Mouse (Mus musculus) liver, embryonic 13.5 days (tissue): ENCODE measurements around the gene Adamts16. TPM values are rescaled to one million over a fixed set of nuclear protein-coding genes. Genes with fewer than 3 reads are reported as not detected.

Experiments
- ATAC-seq: fragments of 200-750 bp; cut with Nextera tagmentation; 2 replicates; pipeline ENCODE4 v1.8.0; 2017; ENCODE audit warnings: low read depth, mild to moderate bottlenecking, moderate number of reproducible peaks, moderate library complexity
- DNase-seq: peaks from one replicate; pipeline ENCODE4 v3.0.0; 2022
- H3K27ac ChIP-seq: fragments of 300-500 bp; sonication (generic); 2 replicates; pipeline ENCODE4 v1.5.1; 2015; ENCODE audit warnings: moderate library complexity, mild to moderate bottlenecking, inconsistent platforms
- H3K27me3 ChIP-seq: fragments of 300-500 bp; sonication (generic); 2 replicates; pipeline ENCODE4 v1.6.1; 2015; ENCODE audit warnings: mild to moderate bottlenecking, inconsistent platforms
- H3K36me3 ChIP-seq: fragments of 300-500 bp; sonication (generic); 2 replicates; pipeline ENCODE4 v1.6.1; 2015; ENCODE audit warnings: mild to moderate bottlenecking, inconsistent platforms
- H3K4me1 ChIP-seq: fragments of 300-500 bp; sonication (generic); replicated peaks from 2 replicates; pipeline ENCODE4 v1.6.1; 2015; ENCODE audit warnings: inconsistent platforms
- H3K4me2 ChIP-seq: fragments of 300-500 bp; sonication (generic); 2 replicates; pipeline ENCODE4 v1.6.1; 2015; ENCODE audit warnings: inconsistent platforms, mild to moderate bottlenecking, moderate library complexity
- H3K4me3 ChIP-seq: fragments of 300-500 bp; sonication (generic); replicated peaks from 2 replicates; pipeline ENCODE4 v1.5.1; 2015; ENCODE audit warnings: mild to moderate bottlenecking, inconsistent platforms
- H3K9ac ChIP-seq: fragments of 300-500 bp; sonication (generic); 2 replicates; pipeline ENCODE4 v1.6.1; 2015; ENCODE audit warnings: mild to moderate bottlenecking, inconsistent platforms
- H3K9me3 ChIP-seq: fragments of 300-500 bp; sonication (generic); replicated peaks from 2 replicates; pipeline ENCODE4 v1.6.1; 2016; ENCODE audit warnings: inconsistent platforms
- WGBS: fragments of 180-500 bp; shearing (Covaris S2); methylation state at CpG from one replicate; pipeline ENCODE4 v1.1.7; 2015; ENCODE audit not compliant: insufficient replicate concordance; 5-methylcytosine and 5-hydroxymethylcytosine counted together
- polyA plus RNA-seq: library from polyadenylated mRNA; unstranded; fragments of >200 nt; fragmentation: Nextera tagmentation; extraction: Ambion mirVana; gene quantifications from 2 replicates; pipeline ENCODE4 v1.2.1, GENCODE M21; 2015

The Adamts16 gene
- polyA plus RNA-seq, 1 experiment from 2014 or later, result 0.09 TPM

GRCm38 (mm10) chr13:70760186-70760585 lies 81.4 kb downstream of the Adamts16 start:
- H3K4me3 ChIP-seq, result no peak overlapping the region
- no peaks in the 10 kb centered on the region for H3K36me3 ChIP-seq
- no peaks in the 10 kb centered on the region for H3K9me3 ChIP-seq
- DNase-seq (no peak), ATAC-seq (no peak)
- H3K9ac ChIP-seq, result no peak overlapping the region
- no peaks in the 10 kb centered on the region for H3K4me1 ChIP-seq
- H3K4me2 ChIP-seq, result no peak overlapping the region
- no peak overlapping the region for H3K27ac ChIP-seq
- no peaks in the 10 kb centered on the region for H3K27me3 ChIP-seq
- 85% methylated on average over 9 of the region's 9 CpGs for WGBS

- no peaks in the 10 kb centered on the region for H3K9me3 ChIP-seq
- 59% methylated on average over 14 of the region's 14 CpGs for WGBS
- no peak overlapping the region for H3K9ac ChIP-seq
- H3K4me3 ChIP-seq, result no peak overlapping the region
- no peaks in the 10 kb centered on the region for H3K4me1 ChIP-seq
- no peaks in the 10 kb centered on the region for H3K36me3 ChIP-seq
- no peaks in the 10 kb centered on the region for H3K27me3 ChIP-seq
- no peak for DNase-seq
- H3K27ac ChIP-seq, result no peak overlapping the region
- no peak overlapping the region for H3K4me2 ChIP-seq
- no peak for ATAC-seq
Observed at GRCm38 (mm10) chr13:70746294-70747008, 95.2 kb downstream of the Adamts16 start.

GRCm38 (mm10) chr13:70744416-70745038 lies 97.1 kb downstream of the Adamts16 start:
- no peak for ATAC-seq
- DNase-seq, result no peak
- WGBS, result 73% methylated on average over 5 of the region's 5 CpGs
- H3K27ac ChIP-seq, result no peak overlapping the region
- H3K4me2 ChIP-seq, result no peak overlapping the region
- H3K27me3 ChIP-seq, result no peaks in the 10 kb centered on the region
- H3K36me3 ChIP-seq, result no peaks in the 10 kb centered on the region
- H3K4me1 ChIP-seq, result no peaks in the 10 kb centered on the region
- no peaks in the 10 kb centered on the region for H3K9me3 ChIP-seq
- H3K4me3 ChIP-seq, result no peak overlapping the region
- H3K9ac ChIP-seq, result no peak overlapping the region

GRCm38 (mm10) chr13:70742693-70743092 lies 98.9 kb downstream of the Adamts16 start:
- Histone ChIP-seq H3K4me1 (no peaks in the 10 kb centered on the region), H3K4me2 (no peak overlapping the region), H3K9ac (no peak overlapping the region), H3K9me3 (no peaks in the 10 kb centered on the region), H3K27ac (no peak overlapping the region), H3K4me3 (no peak overlapping the region), H3K36me3 (no peaks in the 10 kb centered on the region), H3K27me3 (no peaks in the 10 kb centered on the region)
- DNase-seq (no peak), ATAC-seq (no peak)
- WGBS, result 65% methylated on average over 4 of the region's 4 CpGs

GRCm38 (mm10) chr13:70740281-70741240 lies 101.0 kb downstream of the Adamts16 start:
- Histone ChIP-seq H3K4me3 (no peak overlapping the region), H3K9me3 (no peaks in the 10 kb centered on the region), H3K4me1 (no peaks in the 10 kb centered on the region), H3K27ac (no peak overlapping the region), H3K9ac (no peak overlapping the region), H3K36me3 (no peaks in the 10 kb centered on the region), H3K27me3 (no peaks in the 10 kb centered on the region), H3K4me2 (no peak overlapping the region)
- no peak for DNase-seq
- ATAC-seq, result no peak
- WGBS, result 54% methylated on average over 17 of the region's 17 CpGs

GRCm38 (mm10) chr13:70738781-70739180 lies 102.8 kb downstream of the Adamts16 start:
- no peak for DNase-seq
- no peak overlapping the region for H3K9ac ChIP-seq
- no peak overlapping the region for H3K4me2 ChIP-seq
- H3K36me3 ChIP-seq, result no peaks in the 10 kb centered on the region
- H3K4me1 ChIP-seq, result no peaks in the 10 kb centered on the region
- no peaks in the 10 kb centered on the region for H3K9me3 ChIP-seq
- ATAC-seq, result no peak
- no peaks in the 10 kb centered on the region for H3K27me3 ChIP-seq
- H3K4me3 ChIP-seq, result no peak overlapping the region
- H3K27ac ChIP-seq, result no peak overlapping the region
- WGBS, result 75% methylated on average over 9 of the region's 9 CpGs

GRCm38 (mm10) chr13:70736409-70736808 lies 105.2 kb downstream of the Adamts16 start:
- no peaks in the 10 kb centered on the region for H3K27me3 ChIP-seq
- DNase-seq, result no peak
- no peaks in the 10 kb centered on the region for H3K9me3 ChIP-seq
- H3K27ac ChIP-seq, result no peak overlapping the region
- H3K36me3 ChIP-seq, result no peaks in the 10 kb centered on the region
- H3K9ac ChIP-seq, result no peak overlapping the region
- H3K4me3 ChIP-seq, result no peak overlapping the region
- ATAC-seq, result no peak
- 55% methylated on average over 4 of the region's 4 CpGs for WGBS
- H3K4me1 ChIP-seq, result no peaks in the 10 kb centered on the region
- no peak overlapping the region for H3K4me2 ChIP-seq

GRCm38 (mm10) chr13:70734640-70735039 lies 107.0 kb downstream of the Adamts16 start:
- Histone ChIP-seq H3K27me3 (no peaks in the 10 kb centered on the region), H3K4me1 (no peaks in the 10 kb centered on the region), H3K9me3 (no peaks in the 10 kb centered on the region), H3K4me3 (no peak overlapping the region), H3K4me2 (no peak overlapping the region), H3K27ac (no peak overlapping the region), H3K36me3 (no peaks in the 10 kb centered on the region), H3K9ac (no peak overlapping the region)
- 71% methylated on average over 5 of the region's 5 CpGs for WGBS
- ATAC-seq (no peak), DNase-seq (no peak)

- Histone ChIP-seq H3K9me3 (no peaks in the 10 kb centered on the region), H3K4me1 (no peaks in the 10 kb centered on the region), H3K9ac (no peak overlapping the region), H3K27ac (no peak overlapping the region), H3K4me2 (no peak overlapping the region), H3K27me3 (no peaks in the 10 kb centered on the region), H3K4me3 (no peak overlapping the region), H3K36me3 (no peaks in the 10 kb centered on the region)
- WGBS, result 58% methylated on average over 1 of the region's 1 CpGs
- ATAC-seq (no peak), DNase-seq (no peak)
Observed at GRCm38 (mm10) chr13:70733911-70734310, 107.7 kb downstream of the Adamts16 start.

GRCm38 (mm10) chr13:70733206-70733605 lies 108.4 kb downstream of the Adamts16 start:
- DNase-seq, result no peak
- no peak for ATAC-seq
- WGBS, result 50% methylated on average over 2 of the region's 2 CpGs

GRCm38 (mm10) chr13:70732781-70733180 lies 108.8 kb downstream of the Adamts16 start:
- WGBS, result 50% methylated on average over 5 of the region's 5 CpGs

More at GRCm38 (mm10) chr13:70733206-70733605, 108.4 kb downstream of the Adamts16 start:
- Histone ChIP-seq H3K9ac (no peak overlapping the region), H3K4me2 (no peak overlapping the region), H3K36me3 (no peaks in the 10 kb centered on the region), H3K27me3 (no peaks in the 10 kb centered on the region), H3K9me3 (no peaks in the 10 kb centered on the region), H3K4me3 (no peak overlapping the region), H3K4me1 (no peaks in the 10 kb centered on the region), H3K27ac (no peak overlapping the region)

More at GRCm38 (mm10) chr13:70732781-70733180, 108.8 kb downstream of the Adamts16 start:
- no peak for DNase-seq
- Histone ChIP-seq H3K36me3 (no peaks in the 10 kb centered on the region), H3K9ac (no peak overlapping the region), H3K9me3 (no peaks in the 10 kb centered on the region), H3K27ac (no peak overlapping the region), H3K27me3 (no peaks in the 10 kb centered on the region), H3K4me1 (no peaks in the 10 kb centered on the region), H3K4me3 (no peak overlapping the region), H3K4me2 (no peak overlapping the region)
- no peak for ATAC-seq
